Mouse (Mus musculus) neural tube, embryonic 10.5 days (tissue): ENCODE data around the gene Tle6.

Experiments
- DNase-seq: peaks from one replicate; pipeline ENCODE4 v3.0.0-alpha.2; 2017; ENCODE audit warnings: low spot score; ENCODE audit errors: extremely low spot score

Tle6 gene

DNA sequence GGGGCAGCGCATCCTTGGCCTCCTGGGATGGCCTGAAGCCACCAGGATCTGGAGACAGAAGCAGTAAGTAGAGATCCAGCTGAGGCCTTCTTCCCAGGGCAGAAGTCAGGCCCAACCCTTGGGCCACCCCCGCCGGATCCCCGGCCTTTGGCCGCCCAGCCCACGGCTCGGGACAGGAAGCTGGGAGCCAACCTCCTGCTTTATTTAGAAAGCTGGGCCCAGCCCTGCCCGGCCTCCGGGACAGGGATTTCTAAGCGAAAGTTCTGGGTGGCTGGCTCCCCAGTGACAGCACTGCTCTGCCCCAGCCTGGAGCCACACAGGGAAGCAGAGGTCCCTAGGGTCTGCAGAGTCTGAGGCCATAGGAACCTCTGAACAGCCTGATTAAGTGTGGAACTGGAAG lies 59.1 kb downstream of the Tle6 start:
- DNase-seq = no peak

DNA sequence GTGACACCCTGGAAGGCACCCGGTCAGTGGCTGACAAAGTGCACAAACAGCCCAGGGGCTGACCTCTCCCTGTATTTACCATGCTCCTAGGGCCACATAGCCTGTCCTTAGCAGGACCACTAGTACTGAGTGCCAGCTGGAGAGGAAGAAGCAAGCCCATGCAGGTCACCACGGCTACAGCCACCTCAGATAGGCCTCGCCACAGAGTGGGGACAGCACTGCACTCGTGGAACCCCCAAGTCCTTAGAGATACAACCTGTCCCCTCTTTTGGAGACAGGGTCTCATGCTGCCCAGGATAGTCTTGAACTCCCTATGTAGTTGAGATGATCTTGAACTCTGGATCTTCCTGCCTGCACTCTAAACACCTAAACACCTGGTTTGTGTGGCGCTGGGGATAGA lies 59.5 kb downstream of the Tle6 start:
- DNase-seq = no peak
